Mouse (Mus musculus): ENCODE measurements at regions not wholly inside any gene's neighbourhood (a gene's known extent, or its start where the extent isn't known, plus 50 kb on each side); places are given as distances from the start of the nearest gene placed in this dataset.

GRCm38 (mm10) chr1:147239108-147239507 lies 744.5 kb downstream of the Brinp3 start:
- no peak for DNase-seq

DNA sequence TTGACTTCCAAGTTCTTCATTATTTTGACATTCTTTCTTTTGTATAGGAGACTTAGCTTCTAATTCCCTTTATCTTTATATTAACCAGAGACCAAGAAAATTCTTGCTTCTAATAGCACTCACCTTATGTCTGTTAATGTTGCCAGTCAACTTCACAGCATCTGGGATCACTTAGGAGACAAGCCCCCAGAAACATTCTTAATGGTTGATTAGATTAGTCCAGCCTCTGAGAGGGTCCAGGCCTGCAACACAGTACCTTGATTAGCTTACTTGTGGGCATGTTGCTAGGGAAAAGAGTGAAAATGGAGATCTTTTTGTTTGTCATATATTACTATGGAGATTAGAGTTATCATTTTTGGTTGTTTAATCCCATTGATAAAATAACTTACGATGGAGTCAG lies 778.8 kb downstream of the Brinp3 start:
- DNase-seq, result no peak

GRCm38 (mm10) chr1:147291119-147291518 lies 796.6 kb downstream of the Brinp3 start:
- DNase-seq, result no peak

DNA sequence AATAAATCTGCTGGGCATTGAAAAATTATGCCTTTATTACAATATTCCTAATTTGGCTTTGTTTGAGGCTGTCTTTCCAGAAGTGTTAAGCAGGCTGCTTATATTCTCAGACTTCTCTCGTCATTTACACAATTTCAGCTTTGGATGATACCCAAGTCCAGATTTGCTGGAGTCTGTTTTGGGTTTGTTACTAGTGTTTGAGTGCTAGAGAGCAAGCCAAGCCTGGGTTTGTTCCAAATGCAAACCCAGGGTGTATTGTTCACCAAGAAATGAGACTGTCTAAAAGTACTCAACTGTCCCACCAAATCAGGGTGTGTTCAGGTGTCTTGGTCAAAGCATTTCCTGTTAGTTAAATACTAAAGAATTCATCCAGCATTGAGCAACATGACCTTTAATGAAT lies 814.7 kb downstream of the Brinp3 start:
- DNase-seq, result no peak

GRCm38 (mm10) chr1:147343276-147343953 lies 848.9 kb downstream of the Brinp3 start:
- DNase-seq, result peak; percentile 15

DNA sequence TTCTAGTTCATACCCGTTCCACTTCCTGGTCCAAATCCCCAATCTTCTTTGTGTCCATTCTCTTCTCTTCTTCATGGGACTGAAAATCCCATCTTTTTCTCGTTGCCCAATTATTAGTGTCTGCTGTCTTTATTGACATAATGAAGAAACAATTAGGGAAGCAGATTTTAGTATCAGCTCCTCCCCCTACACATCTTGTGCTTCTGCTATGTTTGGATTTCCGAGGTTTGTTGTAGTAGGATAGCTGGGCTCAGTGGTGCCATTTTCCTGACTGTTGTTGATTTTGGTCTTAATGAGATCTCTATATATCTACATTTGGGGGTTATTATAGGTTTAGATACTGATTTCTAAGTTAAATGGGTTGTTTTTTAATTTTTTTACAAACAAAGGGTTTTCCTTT lies 849.5 kb downstream of the Brinp3 start:
- DNase-seq, result no peak
